Mouse (Mus musculus): Measurements from ENCODE around the gene Dgke.

Dgke gene

GRCm38 (mm10) chr11:89038496-89038895 lies 28.2 kb downstream of the Dgke start:
- DNase-seq (ENCODE audit: low spot score): no peak

- no peak for DNase-seq (ENCODE audit: low spot score)
These were observed 31.1 kb downstream of the Dgke start for GRCm38 (mm10) chr11:89035552-89035951.

DNA sequence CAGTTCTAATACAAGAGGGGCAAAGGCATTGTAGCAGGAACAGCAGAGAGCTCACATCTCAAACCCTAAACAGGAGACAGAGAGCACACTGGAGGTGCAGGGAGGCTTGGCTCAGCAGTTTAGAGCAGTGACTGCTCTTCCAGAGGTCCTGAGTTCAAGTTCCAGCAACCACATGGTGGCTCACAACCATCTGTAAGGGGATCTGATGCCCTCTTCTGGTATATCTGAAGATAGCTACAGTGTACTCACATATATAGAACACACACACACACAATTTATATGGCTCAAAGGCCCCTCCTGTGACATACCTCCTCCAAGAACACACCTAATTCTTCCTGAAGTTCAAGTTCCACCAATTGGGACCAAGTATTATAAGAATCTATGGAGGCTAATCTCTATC lies 32.1 kb downstream of the Dgke start:
- no peak for DNase-seq (ENCODE audit: low spot score)

GRCm38 (mm10) chr11:89031189-89031588 lies 35.5 kb downstream of the Dgke start:
- peak; percentile 72 for DNase-seq (ENCODE audit: low spot score)

GRCm38 (mm10) chr11:89030552-89030951 lies 36.1 kb downstream of the Dgke start:
- DNase-seq (ENCODE audit: low spot score): no peak

GRCm38 (mm10) chr11:89028871-89029405 lies 37.7 kb downstream of the Dgke start:
- DNase-seq (ENCODE audit: low spot score): no peak

DNA sequence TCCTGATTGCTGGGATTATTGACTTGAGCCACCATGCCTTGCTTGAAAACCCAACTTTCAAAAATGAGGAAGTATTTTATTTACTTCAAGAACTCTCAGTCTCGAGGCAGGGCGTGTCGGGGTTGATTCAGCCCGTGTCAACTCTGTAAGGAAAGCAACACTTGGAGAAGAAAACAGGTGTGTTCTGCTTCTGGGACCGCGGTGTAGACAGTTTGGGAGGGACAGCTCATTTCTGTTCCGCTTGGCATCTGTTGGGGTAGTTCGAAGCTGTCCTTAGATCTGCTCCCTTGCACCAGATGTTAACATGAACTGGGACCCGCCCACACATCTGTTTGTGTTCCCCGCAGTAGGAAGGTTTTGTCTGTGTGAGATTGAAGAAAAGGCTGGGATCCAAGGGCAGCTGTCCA lies 38.7 kb downstream of the Dgke start:
- DNase-seq (ENCODE audit: low spot score): peak; percentile 62

DNA sequence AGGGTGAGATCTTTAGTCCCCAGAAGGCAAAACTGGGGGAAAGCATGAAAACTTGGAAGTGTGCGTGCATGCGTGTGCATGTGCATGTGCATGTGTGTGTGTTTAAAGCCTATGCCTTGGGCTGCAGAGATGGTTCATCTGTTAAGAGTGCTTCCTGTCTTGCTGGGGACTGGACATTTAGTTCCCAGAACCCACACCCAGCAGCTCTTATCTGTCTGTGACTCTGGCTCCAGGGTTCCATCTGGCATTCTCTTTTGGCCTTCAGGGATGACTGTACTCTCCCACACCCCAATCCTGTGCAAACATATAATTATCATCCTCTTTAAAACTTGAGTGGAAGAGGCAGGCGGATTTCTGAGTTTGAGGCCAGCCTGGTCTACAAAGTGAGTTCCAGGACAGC lies 40.5 kb downstream of the Dgke start:
- DNase-seq (ENCODE audit: low spot score): no peak

DNA sequence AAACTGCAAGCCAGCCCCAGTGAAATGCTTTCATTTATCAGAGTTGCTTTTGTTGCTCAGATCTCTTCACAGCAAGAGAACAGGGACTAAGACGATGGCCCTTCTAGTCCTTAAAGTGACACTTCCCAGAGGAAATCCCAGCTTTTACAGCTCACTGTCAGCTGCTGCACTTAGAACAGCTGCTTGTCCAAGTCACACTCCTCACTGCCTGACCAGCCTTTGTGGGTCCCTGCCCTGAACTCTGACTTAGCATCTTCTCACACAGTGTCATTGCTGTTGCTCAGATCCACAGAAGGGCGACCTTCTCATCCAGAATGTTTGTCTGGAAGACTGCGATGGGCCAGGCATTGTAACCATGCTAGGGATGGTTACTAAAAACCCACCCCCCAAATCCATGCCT lies 41.0 kb downstream of the Dgke start:
- DNase-seq (ENCODE audit: low spot score): no peak

DNA sequence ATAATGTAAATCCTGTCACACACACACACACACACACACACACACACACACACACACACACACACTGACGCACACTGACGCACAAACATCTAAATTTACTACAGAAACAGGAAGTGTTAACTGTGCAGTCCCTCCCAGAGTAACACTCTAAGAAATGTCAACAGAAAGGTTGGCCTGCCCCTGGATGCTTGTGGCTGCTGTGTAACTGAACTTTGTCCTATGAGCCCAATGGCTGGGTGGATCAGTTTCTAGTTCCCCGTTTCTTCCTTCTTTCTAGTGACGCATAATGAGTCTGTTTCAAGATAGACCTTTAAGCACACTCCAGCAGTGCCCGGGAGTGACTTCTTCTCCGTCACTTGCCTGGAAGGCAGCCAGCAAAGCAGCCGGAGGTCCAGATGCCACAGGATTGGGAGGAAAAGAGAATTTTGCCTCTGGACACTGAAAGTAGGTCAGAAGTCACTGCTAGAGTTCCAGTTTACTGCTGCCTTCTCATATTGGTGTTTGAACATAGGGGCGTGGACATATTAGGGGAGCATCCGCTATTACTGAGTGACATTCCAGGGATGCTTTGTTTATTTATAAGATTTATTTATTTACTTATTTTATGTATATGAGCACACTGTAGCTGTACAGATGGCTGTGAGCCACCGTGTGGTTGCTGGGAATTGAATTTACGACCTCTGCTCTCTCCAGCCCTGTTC lies 42.3 kb downstream of the Dgke start:
- DNase-seq (ENCODE audit: low spot score): peak; percentile 88

- no peak for DNase-seq (ENCODE audit: low spot score)
These were observed 43.2 kb downstream of the Dgke start for GRCm38 (mm10) chr11:89023477-89023876.

DNA sequence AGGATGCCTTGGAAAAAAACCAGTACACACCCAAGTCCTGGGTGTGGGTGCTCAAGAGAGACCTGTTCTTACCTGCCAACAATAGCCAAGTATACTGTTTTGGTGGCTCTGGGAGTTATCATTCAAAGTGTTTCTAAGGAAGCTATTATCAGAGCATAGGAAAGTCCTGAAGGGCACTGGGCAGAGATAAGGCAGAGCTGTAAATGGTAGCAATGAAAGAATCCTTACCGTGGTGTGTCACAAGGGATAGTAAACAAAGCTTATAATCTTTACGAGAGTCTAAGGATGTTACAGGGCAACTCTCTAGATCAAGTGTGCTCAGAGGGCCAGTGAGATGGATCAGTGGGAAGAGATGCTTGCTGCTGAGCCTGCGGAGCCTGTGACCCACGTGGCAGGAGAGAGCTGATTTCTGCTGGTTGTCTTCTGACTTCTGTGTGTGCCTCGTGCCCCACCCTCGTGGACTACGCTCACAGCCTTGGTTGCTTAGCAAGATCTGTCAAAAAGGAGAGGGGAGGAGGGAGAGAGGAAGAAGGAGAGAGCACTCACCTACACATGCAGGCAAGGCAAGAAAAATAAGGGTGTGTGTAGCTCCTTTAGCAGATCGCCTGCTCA lies 44.4 kb downstream of the Dgke start:
- DNase-seq (ENCODE audit: low spot score): no peak

GRCm38 (mm10) chr11:89021687-89022086 lies 45.0 kb downstream of the Dgke start:
- no peak for DNase-seq (ENCODE audit: low spot score)

DNA sequence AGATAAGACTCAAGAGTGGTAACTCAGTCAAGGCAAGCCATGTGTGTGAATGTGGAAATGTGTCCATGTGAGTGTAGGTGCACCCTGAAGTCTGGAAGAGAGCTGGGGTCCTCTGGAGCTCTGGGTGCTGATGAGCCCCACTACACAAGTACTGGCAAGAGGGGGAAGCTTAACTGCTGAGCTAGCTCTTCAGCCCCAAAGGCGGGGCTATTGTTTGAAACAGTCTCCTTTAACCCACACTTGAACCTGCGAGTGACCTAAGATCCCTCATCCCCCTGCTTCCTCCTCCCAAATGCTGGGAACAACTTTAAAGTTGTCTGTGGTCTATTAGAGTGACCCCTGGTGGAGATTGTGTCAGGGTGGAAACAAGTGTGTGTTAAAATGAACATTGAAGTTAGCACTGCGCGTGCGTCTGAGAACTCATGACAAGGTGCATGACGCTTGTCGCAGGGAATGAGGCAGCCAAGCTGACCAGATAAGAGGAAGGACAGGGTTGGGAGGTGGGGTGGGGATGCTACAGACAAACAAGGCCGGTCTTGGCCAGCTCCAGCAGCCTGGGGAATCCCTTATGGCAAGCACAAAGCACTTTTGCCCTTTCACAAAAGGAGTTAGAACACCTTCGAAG lies 45.9 kb downstream of the Dgke start:
- no peak for DNase-seq (ENCODE audit: low spot score)

GRCm38 (mm10) chr11:89017514-89018182 lies 49.0 kb downstream of the Dgke start:
- DNase-seq (ENCODE audit: low spot score): no peak

- DNase-seq (ENCODE audit: low spot score): no peak
These were observed 54.4 kb downstream of the Dgke start for GRCm38 (mm10) chr11:89012241-89012640.

DNA sequence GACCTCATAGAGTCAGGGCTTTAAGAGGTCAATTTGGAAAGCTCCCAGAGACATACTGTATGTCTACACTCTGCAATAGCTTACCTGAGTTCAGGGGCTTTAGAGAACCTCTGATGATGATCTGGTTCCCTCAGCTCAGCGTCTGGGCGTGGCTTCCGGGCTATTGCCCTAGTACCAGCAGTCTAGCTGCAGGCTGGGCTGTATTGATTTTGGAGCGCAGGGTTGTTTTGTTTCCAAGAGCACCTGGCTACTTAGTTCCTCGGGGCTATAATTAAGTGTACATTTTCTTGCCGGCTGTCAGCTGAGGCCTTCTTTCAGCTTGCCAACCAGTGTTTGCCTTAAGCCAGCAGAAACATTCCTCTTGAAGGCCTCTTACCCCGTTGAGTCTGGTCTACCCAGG lies 57.2 kb downstream of the Dgke start:
- no peak for DNase-seq (ENCODE audit: low spot score)

GRCm38 (mm10) chr11:89009066-89009465 lies 57.6 kb downstream of the Dgke start:
- DNase-seq (ENCODE audit: low spot score): no peak

DNA sequence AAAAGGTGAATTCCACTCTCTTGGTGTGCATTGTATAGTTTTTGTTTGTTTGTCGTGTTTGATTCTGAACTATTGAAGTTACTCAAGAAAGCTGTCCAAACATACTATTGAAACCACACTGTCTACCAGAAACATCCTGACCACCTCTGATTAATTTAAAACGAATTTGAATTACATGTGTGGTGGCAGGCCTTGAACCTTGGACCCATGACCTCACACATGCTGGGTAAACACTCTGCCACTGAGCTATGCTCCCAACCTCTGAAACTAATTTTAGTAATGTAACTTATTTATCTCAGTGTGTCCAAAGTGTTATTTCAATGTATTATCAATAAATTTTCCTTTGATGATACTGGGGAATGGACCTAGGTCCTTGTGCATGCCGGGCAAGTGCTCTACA lies 59.1 kb downstream of the Dgke start:
- no peak for DNase-seq (ENCODE audit: low spot score)

DNA sequence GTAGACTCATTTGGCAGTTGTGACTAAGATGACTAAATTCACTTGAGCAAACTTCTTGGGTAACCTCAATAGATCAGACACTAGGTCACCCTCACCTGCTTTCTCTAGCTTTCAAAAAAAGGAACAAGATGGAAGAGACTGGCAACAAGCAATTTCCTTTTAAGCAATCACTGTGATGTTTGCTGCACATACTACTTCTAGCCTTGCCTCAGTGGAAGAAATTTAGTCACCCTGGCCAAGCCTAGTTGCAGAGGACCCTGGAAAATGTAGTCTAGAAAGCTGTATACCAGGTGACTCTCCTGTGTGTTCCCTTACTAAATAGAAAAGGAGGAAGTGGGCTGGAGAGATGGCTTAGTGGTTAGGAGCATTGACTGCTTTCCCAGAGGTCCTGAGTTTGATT lies 60.2 kb downstream of the Dgke start:
- DNase-seq (ENCODE audit: low spot score): no peak

DNA sequence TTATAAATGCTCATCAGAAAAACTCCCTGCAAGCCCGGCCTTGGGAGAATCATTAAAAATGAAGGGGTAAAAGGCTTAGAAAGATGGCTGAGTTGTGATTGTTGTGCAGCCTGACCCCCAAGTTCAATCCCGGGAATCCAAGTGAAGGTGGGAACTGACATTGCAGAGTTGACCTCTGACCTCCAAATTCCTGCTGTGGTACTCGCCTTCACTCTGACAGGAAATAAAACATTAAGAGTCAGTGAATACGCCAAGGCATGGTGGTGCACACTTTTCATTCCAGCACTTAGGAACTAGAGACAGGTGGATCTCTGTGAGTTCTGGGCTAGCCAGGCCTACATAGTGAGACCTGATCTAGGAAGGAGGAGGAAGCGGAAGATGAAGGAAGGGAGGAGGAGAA lies 61.2 kb downstream of the Dgke start:
- no peak for DNase-seq (ENCODE audit: low spot score)

- DNase-seq (ENCODE audit: low spot score): no peak
These were observed 62.9 kb downstream of the Dgke start for GRCm38 (mm10) chr11:89003726-89004125.

DNA sequence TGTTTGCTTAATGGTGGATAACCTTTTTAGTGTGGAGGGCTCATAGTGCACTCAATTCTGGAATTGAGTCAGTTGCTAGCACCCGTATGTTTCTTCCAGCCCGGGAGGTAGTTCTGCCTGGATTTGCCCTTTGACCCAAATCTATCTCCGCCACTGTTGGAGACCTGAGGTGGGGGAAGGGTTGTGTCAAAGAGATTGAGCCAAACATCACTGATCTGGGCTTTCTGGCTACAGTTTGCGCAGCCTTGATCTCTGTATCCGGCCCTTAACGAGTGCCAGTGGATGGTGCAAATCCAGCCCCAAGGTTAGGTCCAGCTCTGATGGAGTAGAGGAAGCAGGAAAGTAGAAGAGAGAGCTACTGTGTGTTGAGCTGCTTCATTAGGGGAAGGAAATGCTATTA lies 63.6 kb downstream of the Dgke start:
- no peak for DNase-seq (ENCODE audit: low spot score)

Measured in urinary bladder, postnatal 14 days (tissue).